Mouse (Mus musculus): ENCODE measurements around the gene Emg1. TPM values are rescaled to one million over a fixed set of nuclear protein-coding genes. Genes with fewer than 3 reads are reported as not detected.

Emg1 gene
- polyA plus RNA-seq, 1 experiment from 2014 or later, result 199 TPM

MicroRNAs encoded within 50 kb of the gene (microRNA counts, 519-probe panel; counts per million panel counts)
- microRNA mmu-miR-141 (3,298 counts per million, percentile 72 among the panel's probes with 10 or more counts), microRNA mmu-miR-200c (5,481 counts per million, percentile 90 among the panel's probes with 10 or more counts)

Small RNA genes within 50 kb of the gene (microRNA-seq; reads per million reads assigned to microRNA genes)
- 657 reads per million, percentile 73 among the genes with 10 or more reads in this experiment for gene Mir141
- gene Mir200c, result 5,297 reads per million, percentile 90 among the genes with 10 or more reads in this experiment

Other genes with a start within 250 kb of the Emg1 start
- gene Clstn3, start 247.4 kb downstream of the Emg1 start, polyA plus RNA-seq (2016; fragmentation: Nextera tagmentation; extraction: Ambion mirVana), result 13.1 and 13.8 TPM in 2 replicates
- 0.24 and 0.45 TPM in 2 replicates for gene C1rl, start 219.1 kb downstream of the Emg1 start, polyA plus RNA-seq (2016; fragmentation: Nextera tagmentation; extraction: Ambion mirVana)
- 0.55 and 0.57 TPM in 2 replicates for gene C1ra, start 199.8 kb downstream of the Emg1 start, polyA plus RNA-seq (2016; fragmentation: Nextera tagmentation; extraction: Ambion mirVana)
- gene C1s1, start 169.8 kb downstream of the Emg1 start, polyA plus RNA-seq (2016; fragmentation: Nextera tagmentation; extraction: Ambion mirVana), result 1.1 and 1.4 TPM in 2 replicates
- not detected in 2 replicates for gene C1rb, start 141.9 kb downstream of the Emg1 start, polyA plus RNA-seq (2016; fragmentation: Nextera tagmentation; extraction: Ambion mirVana)
- not detected in 2 replicates for gene C1s2, start 76.1 kb downstream of the Emg1 start, polyA plus RNA-seq (2016; fragmentation: Nextera tagmentation; extraction: Ambion mirVana)
- gene Lpcat3, start 49.2 kb downstream of the Emg1 start, polyA plus RNA-seq (2016; fragmentation: Nextera tagmentation; extraction: Ambion mirVana), result 46.0 and 49.1 TPM in 2 replicates
- gene Phb2, start 158 bp upstream of the Emg1 start, polyA plus RNA-seq (2016; fragmentation: Nextera tagmentation; extraction: Ambion mirVana), result 359 and 370 TPM in 2 replicates
- 6.7 TPM in 2 replicates for gene Ptpn6, start 26.5 kb upstream of the Emg1 start, polyA plus RNA-seq (2016; fragmentation: Nextera tagmentation; extraction: Ambion mirVana)
- gene Grcc10, start 29.2 kb upstream of the Emg1 start, polyA plus RNA-seq (2016; fragmentation: Nextera tagmentation; extraction: Ambion mirVana), result 498 and 530 TPM in 2 replicates
- not detected in 2 replicates for gene Gm45234, start 43.8 kb upstream of the Emg1 start, polyA plus RNA-seq (2016; fragmentation: Nextera tagmentation; extraction: Ambion mirVana)
- gene Atn1, start 44.3 kb upstream of the Emg1 start, polyA plus RNA-seq (2016; fragmentation: Nextera tagmentation; extraction: Ambion mirVana), result 20.1 and 20.5 TPM in 2 replicates
- gene Eno2, start 57.5 kb upstream of the Emg1 start, polyA plus RNA-seq (2016; fragmentation: Nextera tagmentation; extraction: Ambion mirVana), result 9.7 and 10.2 TPM in 2 replicates
- 0.59 and 1.0 TPM in 2 replicates for gene Lrrc23, start 67.5 kb upstream of the Emg1 start, polyA plus RNA-seq (2016; fragmentation: Nextera tagmentation; extraction: Ambion mirVana)
- 7.8 and 10.5 TPM in 2 replicates for gene Spsb2, start 96.5 kb upstream of the Emg1 start, polyA plus RNA-seq (2016; fragmentation: Nextera tagmentation; extraction: Ambion mirVana)
- gene Tpi1, start 102.1 kb upstream of the Emg1 start, polyA plus RNA-seq (2016; fragmentation: Nextera tagmentation; extraction: Ambion mirVana), result 615 and 621 TPM in 2 replicates
- 191 and 197 TPM in 2 replicates for gene Usp5, start 117.3 kb upstream of the Emg1 start, polyA plus RNA-seq (2016; fragmentation: Nextera tagmentation; extraction: Ambion mirVana)
- gene Cdca3, start 117.4 kb upstream of the Emg1 start, polyA plus RNA-seq (2016; fragmentation: Nextera tagmentation; extraction: Ambion mirVana), result 157 and 166 TPM in 2 replicates
- gene Gnb3, start 128.1 kb upstream of the Emg1 start, polyA plus RNA-seq (2016; fragmentation: Nextera tagmentation; extraction: Ambion mirVana), result 0.58 and 1.0 TPM in 2 replicates
- 61.7 and 68.9 TPM in 2 replicates for gene P3h3, start 145.6 kb upstream of the Emg1 start, polyA plus RNA-seq (2016; fragmentation: Nextera tagmentation; extraction: Ambion mirVana)
- gene Gpr162, start 151.8 kb upstream of the Emg1 start, polyA plus RNA-seq (2016; fragmentation: Nextera tagmentation; extraction: Ambion mirVana), result 3.4 and 3.6 TPM in 2 replicates
- 0.09 and 0.39 TPM in 2 replicates for gene Cd4, start 176.0 kb upstream of the Emg1 start, polyA plus RNA-seq (2016; fragmentation: Nextera tagmentation; extraction: Ambion mirVana)
- 3.1 and 4.1 TPM in 2 replicates for gene Lag3, start 199.5 kb upstream of the Emg1 start, polyA plus RNA-seq (2016; fragmentation: Nextera tagmentation; extraction: Ambion mirVana)
- 390 and 395 TPM in 2 replicates for gene Ptms, start 207.9 kb upstream of the Emg1 start, polyA plus RNA-seq (2016; fragmentation: Nextera tagmentation; extraction: Ambion mirVana)
- gene Mlf2, start 219.2 kb upstream of the Emg1 start, polyA plus RNA-seq (2016; fragmentation: Nextera tagmentation; extraction: Ambion mirVana), result 419 and 427 TPM in 2 replicates

Data from embryonic facial prominence, embryonic 12.5 days (tissue).